Mouse (Mus musculus) T-helper 17 cell (primary cell): ENCODE measurements around the gene Stk38.

ENCODE experiments used
- in situ Hi-C, 2 experiments: fragments of 300-600 bp; cut with MboI, MseI; formaldehyde crosslinking; loops; 1 replicate in 1 of 2; 2 replicates in 1 of 2; pipeline ENCODE4 v1.15.1; 2025; ENCODE audit warnings: high pct_unique_total_duplicates in 2 of 2

The Stk38 gene

DNA sequence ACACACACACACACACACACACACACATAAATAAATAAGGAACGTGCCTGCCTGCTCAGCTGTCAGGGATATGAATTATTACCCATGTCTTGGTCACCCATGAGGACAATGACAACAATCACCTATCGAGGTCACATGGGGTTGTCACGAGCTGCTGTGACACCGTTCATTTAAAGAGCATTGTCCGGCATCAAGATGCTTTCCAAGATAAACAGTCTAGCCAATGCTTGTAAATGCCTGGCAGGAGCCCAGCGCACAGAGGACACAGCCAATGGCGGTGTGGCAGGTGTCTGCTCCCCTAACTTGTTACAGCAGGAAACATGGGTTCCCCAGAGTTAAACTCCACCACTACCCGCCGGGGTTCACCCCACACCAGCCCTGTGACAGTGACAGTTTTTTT lies 79.8 kb downstream of the Stk38 start:
- in situ Hi-C loops: no loop called here

GRCm38 (mm10) chr17:28926866-28927635 lies 80.7 kb downstream of the Stk38 start:
- in situ Hi-C loops: no loop called here

DNA sequence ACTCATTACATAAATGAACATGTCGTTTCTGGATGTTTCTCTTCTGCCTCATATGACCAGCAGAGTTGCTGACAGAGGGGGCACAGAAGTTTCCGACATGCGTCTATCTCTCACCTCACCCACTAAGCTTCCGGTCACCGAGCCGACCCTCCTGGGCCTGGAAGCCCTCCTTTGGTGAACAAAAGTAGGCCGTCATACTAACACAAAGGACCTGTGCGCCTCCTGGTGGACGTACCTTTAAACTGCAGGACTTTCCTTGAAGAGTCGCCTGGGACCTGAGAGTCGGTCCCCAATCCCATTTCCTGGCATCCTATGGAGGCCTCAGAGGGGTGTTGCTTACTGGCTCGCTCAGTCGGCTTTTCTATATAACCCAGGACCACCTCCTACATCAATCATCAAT lies 81.4 kb downstream of the Stk38 start:
- in situ Hi-C loops: no loop called here

- in situ Hi-C loops: no loop called here
These were observed 82.7 kb downstream of the Stk38 start for GRCm38 (mm10) chr17:28924957-28925595.

- in situ Hi-C loops: no loop called here
These were observed 85.7 kb downstream of the Stk38 start for GRCm38 (mm10) chr17:28922096-28922495.

DNA sequence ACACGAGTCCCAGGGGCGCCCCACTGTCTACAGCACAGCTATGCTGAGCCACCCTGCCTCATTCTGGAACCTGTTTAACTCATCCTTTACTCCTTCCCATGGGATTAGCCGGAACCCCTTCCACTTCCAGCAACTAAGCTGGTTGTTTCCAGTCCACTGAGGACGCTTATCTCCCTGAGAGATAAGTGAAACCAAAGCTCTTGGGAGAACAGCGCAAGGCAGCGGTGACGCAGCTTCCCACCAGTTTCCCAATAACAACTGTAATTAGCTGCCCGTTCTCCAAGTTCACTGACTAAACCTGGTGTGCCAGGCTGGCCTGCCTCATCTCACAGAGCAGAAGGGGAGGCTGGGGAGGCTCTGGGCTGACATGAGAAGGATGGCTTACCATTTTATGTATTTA lies 86.7 kb downstream of the Stk38 start:
- in situ Hi-C loops: no loop called here
